Mouse (Mus musculus) Muller cell, postnatal 12 days (primary cell): ENCODE measurements around the gene Farp1.

ENCODE experiments used
- DNase-seq: peaks from one replicate; pipeline ENCODE4 v3.0.0-alpha.2; 2015; ENCODE audit errors: inconsistent ontology term

Farp1 gene

GRCm38 (mm10) chr14:121261229-121261879 lies 226.4 kb downstream of the Farp1 start:
- no peak for DNase-seq

GRCm38 (mm10) chr14:121262606-121263005 lies 227.6 kb downstream of the Farp1 start:
- DNase-seq, result no peak

- DNase-seq, result no peak
Measured at GRCm38 (mm10) chr14:121263912-121264311, 228.9 kb downstream of the Farp1 start.

GRCm38 (mm10) chr14:121264453-121264852 lies 229.5 kb downstream of the Farp1 start:
- DNase-seq, result no peak

- no peak for DNase-seq
Measured at GRCm38 (mm10) chr14:121267801-121268200, 232.8 kb downstream of the Farp1 start.

- no peak for DNase-seq
Measured at GRCm38 (mm10) chr14:121270490-121270889, 235.5 kb downstream of the Farp1 start.

- DNase-seq, result no peak
Measured at GRCm38 (mm10) chr14:121274985-121275384, 240.0 kb downstream of the Farp1 start.

- DNase-seq, result no peak
Measured at GRCm38 (mm10) chr14:121276016-121276415, 241.0 kb downstream of the Farp1 start.

GRCm38 (mm10) chr14:121279106-121279505 lies 244.1 kb downstream of the Farp1 start:
- DNase-seq, result peak; percentile 62

GRCm38 (mm10) chr14:121280601-121281335 lies 245.8 kb downstream of the Farp1 start:
- DNase-seq, result no peak

- no peak for DNase-seq
Measured at GRCm38 (mm10) chr14:121281336-121281710, 246.3 kb downstream of the Farp1 start.

GRCm38 (mm10) chr14:121285379-121286120 lies 250.6 kb downstream of the Farp1 start:
- DNase-seq, result no peak

GRCm38 (mm10) chr14:121291881-121292280 lies 256.9 kb downstream of the Farp1 start:
- peak; percentile 80 for DNase-seq

GRCm38 (mm10) chr14:121292391-121292790 lies 257.4 kb downstream of the Farp1 start:
- no peak for DNase-seq

GRCm38 (mm10) chr14:121294484-121294883 lies 259.5 kb downstream of the Farp1 start:
- no peak for DNase-seq

GRCm38 (mm10) chr14:121297103-121297502 lies 262.1 kb downstream of the Farp1 start:
- DNase-seq, result no peak

- no peak for DNase-seq
Measured at GRCm38 (mm10) chr14:121298537-121298936, 263.5 kb downstream of the Farp1 start.

GRCm38 (mm10) chr14:121299093-121299492 lies 264.1 kb downstream of the Farp1 start:
- DNase-seq, result no peak

- no peak for DNase-seq
Measured at GRCm38 (mm10) chr14:121304523-121304922, 269.5 kb downstream of the Farp1 start.

GRCm38 (mm10) chr14:121305316-121306064 lies 270.5 kb downstream of the Farp1 start:
- DNase-seq, result no peak

- no peak for DNase-seq
Measured at GRCm38 (mm10) chr14:121309909-121310308, 274.9 kb downstream of the Farp1 start.
